In the genomic region with DNA sequence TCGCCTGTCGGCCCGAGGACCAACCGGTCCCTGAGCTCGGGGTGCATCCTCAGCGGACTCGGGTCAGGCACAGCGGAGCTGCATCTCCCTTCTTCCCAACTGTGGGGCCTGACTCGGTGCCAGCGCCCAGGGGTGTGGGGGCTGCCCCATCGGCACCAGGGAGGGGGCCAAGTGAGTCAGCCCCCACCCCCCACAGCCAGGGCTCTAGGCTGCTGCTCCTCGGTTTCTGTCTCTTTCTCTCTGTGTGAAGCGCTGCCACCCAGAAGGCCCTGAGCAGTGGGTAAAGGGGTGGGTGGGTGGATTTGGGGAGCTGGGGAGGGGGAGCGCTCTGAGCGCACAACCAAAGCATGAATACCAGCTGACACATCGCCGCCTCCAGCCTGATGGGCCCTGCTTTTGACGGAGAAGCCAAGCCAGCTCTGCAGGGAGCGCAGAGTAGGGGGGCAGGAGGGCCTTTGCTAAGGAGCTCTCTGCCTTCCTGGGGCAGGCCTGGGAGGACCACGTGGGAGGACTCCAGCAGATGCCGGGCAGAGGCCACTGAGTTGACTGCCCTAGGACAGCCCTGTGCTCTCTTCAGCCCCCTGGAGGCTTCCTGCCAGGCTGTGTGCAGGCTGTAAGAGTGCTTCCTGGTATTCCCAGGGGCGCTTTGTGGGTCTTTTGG, we compare ENCODE assay signal across 7 mouse cellular contexts. TPM values are rescaled to one million over a fixed set of nuclear protein-coding genes. Genes with fewer than 3 reads are reported as not detected.
A peak's percentile ranks its signal among the peaks of the same experiment; 100 is the strongest.
DNase-seq lines count a peak whose midpoint lies in the region; ATAC-seq and TF ChIP-seq lines count a peak whose summit lies in the region.

No protein-coding gene starts in this region.

- peaks cover 86% of the 10 kb centered on the region for H3K27me3 ChIP-seq in embryonic facial prominence, embryonic 12.5 days
- H3K27me3 ChIP-seq in lung, postnatal 0 days (replicated peaks; ENCODE audit: insufficient read depth, low read length): peaks cover 49% of the 10 kb centered on the region

- peak overlapping the region; percentile 61 for H3K9ac ChIP-seq in embryonic facial prominence, embryonic 12.5 days
- H3K9ac ChIP-seq in lung, postnatal 0 days (replicated peaks; ENCODE audit: low read depth): 0 out of 2 replicates have a peak overlapping the region, but pooled peaks have one; percentile 32

- no peaks in the 10 kb centered on the region for H3K9me3 ChIP-seq in embryonic facial prominence, embryonic 12.5 days
- no peaks in the 10 kb centered on the region for H3K9me3 ChIP-seq in lung, postnatal 0 days (ENCODE audit: low read length)

- H3K36me3 ChIP-seq in embryonic facial prominence, embryonic 12.5 days: no peaks in the 10 kb centered on the region
- H3K36me3 ChIP-seq in lung, postnatal 0 days (ENCODE audit: insufficient read depth, low read length): no peaks in the 10 kb centered on the region

- peak; percentile 23; the same call in 1 of the 2 replicates for ATAC-seq in embryonic facial prominence, embryonic 12.5 days (ENCODE audit: insufficient number of reproducible peaks, insufficient read depth, low FRiP score, low TSS enrichment)
- peak; percentile 39 to 40; a peak in 1 of 4 replicates for ATAC-seq in hematopoietic stem cell, adult 5-6 weeks (replicated peaks in 1 of 2; ENCODE audit: insufficient read depth in 1 of 2, low FRiP score in 2 of 2, low TSS enrichment in 1 of 2, low read depth in 1 of 2, poor library complexity in 2 of 2, severe bottlenecking in 2 of 2)
- ATAC-seq in lung, postnatal 0 days: peak; percentile 60

- no peak overlapping the region for H3K27ac ChIP-seq in embryonic facial prominence, embryonic 12.5 days
- H3K27ac ChIP-seq in lung, postnatal 0 days (ENCODE audit: low read length): no peak overlapping the region

- peak; percentile 56 for TF ChIP-seq CTCF in lung, postnatal 0 days (IDR thresholded peaks at IDR 0.05)

- H3K4me3 ChIP-seq in embryonic facial prominence, embryonic 12.5 days: peak overlapping the region; percentile 60
- H3K4me3 ChIP-seq in lung, postnatal 0 days (ENCODE audit: low read depth, low read length): peak overlapping the region; percentile 70

- no peak for TF ChIP-seq EP300 in lung, postnatal 0 days (IDR thresholded peaks at IDR 0.05)

- peaks cover 24% of the 10 kb centered on the region for H3K4me1 ChIP-seq in embryonic facial prominence, embryonic 12.5 days
- H3K4me1 ChIP-seq in lung, postnatal 0 days (ENCODE audit: insufficient read depth, low read depth, low read length): peaks cover 9% of the 10 kb centered on the region

- peak; percentile 4 to 7 for DNase-seq in B cell, adult 2 months
- peak; percentile 47 for DNase-seq in ES-CJ7 (ENCODE audit: low read depth, low spot score)
- DNase-seq in layer of hippocampus, adult 8-10 months (ENCODE audit: low spot score in 2 of 2): peak; percentile 71 to 72
- DNase-seq in lung, postnatal 0 days (ENCODE audit: low spot score): peak; percentile 37
- peak; percentile 74 to 75 for DNase-seq in right cerebral cortex, adult 2 months (ENCODE audit: low spot score in 2 of 2)

- 2% methylated on average over 21 of the region's 22 CpGs for WGBS in embryonic facial prominence, embryonic 12.5 days
- WGBS in lung, postnatal 0 days: 9% methylated on average over 13 of the region's 22 CpGs

- H3K4me2 ChIP-seq in embryonic facial prominence, embryonic 12.5 days (replicated peaks): peak overlapping the region; percentile 98
- peak overlapping the region; percentile 97 for H3K4me2 ChIP-seq in lung, postnatal 0 days (replicated peaks; ENCODE audit: low read depth, low read length)

RNA-seq across cellular contexts. Expression of a gene that starts 0.5 kb away (rescaled TPM):
- 1.1 and 1.2 TPM in 2 replicates for polyA plus RNA-seq in embryonic facial prominence, embryonic 12.5 days (2016; fragmentation: Nextera tagmentation; extraction: Ambion mirVana)
- total RNA-seq in hematopoietic stem cell, adult 5-6 weeks (2017): 2.4 and 3.3 TPM in 2 replicates
- 100 to 1,000 TPM in 3 of 4 experiments, 10 to 100 TPM in 1; 94.3 to 106 (median 105) TPM for total RNA-seq in layer of hippocampus, adult 8-10 months (2022)
- 1.2 and 1.4 TPM in 2 replicates for polyA plus RNA-seq in lung, postnatal 0 days (2015; fragmentation: Nextera tagmentation; extraction: Ambion mirVana)

Comparison
In these comparisons a context has a peak if more than half of its experiments do, and no peak if none do; other contexts are left out.
1. DNase-seq: peak in every context shown above with its lines; median percentile 74 in right cerebral cortex, adult 2 months; 72 in layer of hippocampus, adult 8-10 months; 47 in ES-CJ7; 37 in lung, postnatal 0 days; 6 in B cell, adult 2 months.
2. RNA of a gene that starts 0.5 kb away (total RNA-seq): 94.3 to 106 TPM in layer of hippocampus, adult 8-10 months; 2.4 to 3.3 TPM in hematopoietic stem cell, adult 5-6 weeks; every median in the first group is over 10 times any median in the second.
3. Peak in every context shown above with its lines, with median percentiles within 50 percentile points of each other: ATAC-seq.